Mouse (Mus musculus): ENCODE results near the gene Crim1.

Crim1 gene

GRCm38 (mm10) chr17:78209646-78210045 lies 9.6 kb downstream of the Crim1 start:
- DNase-seq (ENCODE audit: low spot score in 2 of 2), result no peak

GRCm38 (mm10) chr17:78211881-78212280 lies 11.8 kb downstream of the Crim1 start:
- DNase-seq (ENCODE audit: low spot score in 2 of 2), result no peak

- no peak for DNase-seq (ENCODE audit: low spot score in 2 of 2)
Measured at GRCm38 (mm10) chr17:78213128-78213527, 13.1 kb downstream of the Crim1 start.

- no peak for DNase-seq (ENCODE audit: low spot score in 2 of 2)
Measured at GRCm38 (mm10) chr17:78216526-78216925, 16.5 kb downstream of the Crim1 start.

GRCm38 (mm10) chr17:78217406-78217805 lies 17.4 kb downstream of the Crim1 start:
- DNase-seq (ENCODE audit: low spot score in 2 of 2), result no peak

- DNase-seq (ENCODE audit: low spot score in 2 of 2), result no peak
Measured at GRCm38 (mm10) chr17:78218506-78219232, 18.6 kb downstream of the Crim1 start.

GRCm38 (mm10) chr17:78221007-78221642 lies 21.1 kb downstream of the Crim1 start:
- peak in 1 of 2 experiments; percentile 28 for DNase-seq (ENCODE audit: low spot score in 2 of 2)

- no peak for DNase-seq (ENCODE audit: low spot score in 2 of 2)
Measured at GRCm38 (mm10) chr17:78221860-78222259, 21.8 kb downstream of the Crim1 start.

- no peak for DNase-seq (ENCODE audit: low spot score in 2 of 2)
Measured at GRCm38 (mm10) chr17:78223988-78224387, 23.9 kb downstream of the Crim1 start.

- DNase-seq (ENCODE audit: low spot score in 2 of 2), result no peak
Measured at GRCm38 (mm10) chr17:78225547-78225946, 25.5 kb downstream of the Crim1 start.

GRCm38 (mm10) chr17:78227211-78227610 lies 27.2 kb downstream of the Crim1 start:
- DNase-seq (ENCODE audit: low spot score in 2 of 2), result no peak

GRCm38 (mm10) chr17:78231567-78231966 lies 31.5 kb downstream of the Crim1 start:
- no peak for DNase-seq (ENCODE audit: low spot score in 2 of 2)

GRCm38 (mm10) chr17:78232703-78233102 lies 32.7 kb downstream of the Crim1 start:
- DNase-seq (ENCODE audit: low spot score in 2 of 2), result no peak

- DNase-seq (ENCODE audit: low spot score in 2 of 2), result peak in 1 of 2 experiments; percentile 7
Measured at GRCm38 (mm10) chr17:78233873-78234272, 33.8 kb downstream of the Crim1 start.

GRCm38 (mm10) chr17:78236126-78236525 lies 36.1 kb downstream of the Crim1 start:
- DNase-seq (ENCODE audit: low spot score in 2 of 2), result no peak

GRCm38 (mm10) chr17:78237954-78238353 lies 37.9 kb downstream of the Crim1 start:
- peak in 1 of 2 experiments; percentile 6 for DNase-seq (ENCODE audit: low spot score in 2 of 2)

- DNase-seq (ENCODE audit: low spot score in 2 of 2), result no peak
Measured at GRCm38 (mm10) chr17:78240161-78240560, 40.1 kb downstream of the Crim1 start.

GRCm38 (mm10) chr17:78241238-78241637 lies 41.2 kb downstream of the Crim1 start:
- no peak for DNase-seq (ENCODE audit: low spot score in 2 of 2)

- DNase-seq (ENCODE audit: low spot score in 2 of 2), result no peak
Measured at GRCm38 (mm10) chr17:78244752-78245151, 44.7 kb downstream of the Crim1 start.

GRCm38 (mm10) chr17:78245444-78245843 lies 45.4 kb downstream of the Crim1 start:
- DNase-seq (ENCODE audit: low spot score in 2 of 2), result no peak

- DNase-seq (ENCODE audit: low spot score in 2 of 2), result no peak
Measured at GRCm38 (mm10) chr17:78246634-78247383, 46.8 kb downstream of the Crim1 start.

GRCm38 (mm10) chr17:78248197-78248596 lies 48.1 kb downstream of the Crim1 start:
- DNase-seq (ENCODE audit: low spot score in 2 of 2), result no peak

GRCm38 (mm10) chr17:78248943-78249342 lies 48.9 kb downstream of the Crim1 start:
- DNase-seq (ENCODE audit: low spot score in 2 of 2), result no peak

Data from cerebellum, postnatal 4 days (tissue).